Mouse (Mus musculus) midbrain, embryonic 14.5 days (tissue): Measurements from ENCODE around the gene H2al1k. TPM values are rescaled to one million over a fixed set of nuclear protein-coding genes. Genes with fewer than 3 reads are reported as not detected.
A peak's percentile ranks its signal among the peaks of the same experiment; 100 is the strongest.
"Not testable (repeated sequence)": the region's sequence is repeated elsewhere in the genome, so short reads cannot be mapped to it uniquely, and the experiment has no call there.

ENCODE experiments used
- ATAC-seq: fragments of 200-750 bp; cut with Nextera tagmentation; 2 replicates; pipeline ENCODE4 v1.8.0; 2017; ENCODE audit warnings: moderate number of reproducible peaks, moderate library complexity; ENCODE audit not compliant: low FRiP score, low TSS enrichment
- DNase-seq: peaks from one replicate; pipeline ENCODE4 v3.0.0-alpha.2; 2015
- H3K27ac ChIP-seq: fragments of 300-500 bp; sonication (generic); replicated peaks from 2 replicates; pipeline ENCODE4 v1.5.1; 2014; ENCODE audit warnings: mild to moderate bottlenecking, low read depth, low read length, moderate library complexity
- H3K27me3 ChIP-seq: fragments of 300-500 bp; sonication (generic); 2 replicates; pipeline ENCODE4 v1.6.1; 2014; ENCODE audit warnings: low read length, control low read depth, mixed read lengths; ENCODE audit not compliant: control insufficient read depth, insufficient read depth
- H3K36me3 ChIP-seq: fragments of 300-500 bp; sonication (generic); 2 replicates; pipeline ENCODE4 v1.6.1; 2014; ENCODE audit warnings: low read length, control low read depth; ENCODE audit not compliant: control insufficient read depth, insufficient read depth
- H3K4me1 ChIP-seq: fragments of 300-500 bp; sonication (generic); 2 replicates; pipeline ENCODE4 v1.6.1; 2014; ENCODE audit warnings: mild to moderate bottlenecking, antibody characterized with exemption, low read length, control low read depth; ENCODE audit not compliant: control insufficient read depth, insufficient read depth
- H3K4me2 ChIP-seq: fragments of 300-500 bp; sonication (generic); 2 replicates; pipeline ENCODE4 v1.6.1; 2014; ENCODE audit warnings: mild to moderate bottlenecking, low read length, moderate library complexity
- H3K4me3 ChIP-seq: fragments of 300-500 bp; sonication (generic); replicated peaks from 2 replicates; pipeline ENCODE4 v1.5.1; 2014; ENCODE audit warnings: low read depth, low read length
- H3K9ac ChIP-seq: fragments of 300-500 bp; sonication (generic); replicated peaks from 2 replicates; pipeline ENCODE4 v1.6.1; 2014; ENCODE audit warnings: mild to moderate bottlenecking, low read length, moderate library complexity
- H3K9me3 ChIP-seq: fragments of 300-500 bp; sonication (generic); 2 replicates; pipeline ENCODE4 v1.6.1; 2016; ENCODE audit warnings: low read length, control low read depth, mixed read lengths; ENCODE audit not compliant: control insufficient read depth
- WGBS: fragments of 180-500 bp; shearing (Covaris S2); extraction: QIAGEN DNeasy Blood & Tissue Kit; methylation state at CpG from one replicate; pipeline ENCODE4 v1.1.7; 2014; 5-methylcytosine and 5-hydroxymethylcytosine counted together
- polyA plus RNA-seq: library from polyadenylated mRNA; unstranded; fragments of >200 nt; fragmentation: Nextera tagmentation; extraction: Ambion mirVana; gene quantifications from 2 replicates; pipeline ENCODE4 v1.2.1, GENCODE M21; 2014

H2al1k gene
- polyA plus RNA-seq: not detected in 2 replicates

- not testable (repeated sequence) for H3K36me3 ChIP-seq, ATAC-seq, H3K27me3 ChIP-seq, H3K9ac ChIP-seq, H3K27ac ChIP-seq, H3K4me1 ChIP-seq, H3K4me2 ChIP-seq, H3K4me3 ChIP-seq, DNase-seq, H3K9me3 ChIP-seq
- WGBS: no CpG with 5 or more reads among the region's 2 CpGs
Measured at GRCm38 (mm10) chrX:9350327-9350726, at the start of gene H2al1k. Gene H2al1k (plus strand): TSS chrX:9350627.

- Histone ChIP-seq H3K4me3 (no peak overlapping the region), H3K9me3 (no peaks in the 10 kb centered on the region), H3K4me2 (no peak overlapping the region), H3K27me3 (no peaks in the 10 kb centered on the region), H3K27ac (no peak overlapping the region), H3K36me3 (no peaks in the 10 kb centered on the region), H3K9ac (no peak overlapping the region), H3K4me1 (no peaks in the 10 kb centered on the region)
- no peak for ATAC-seq
- WGBS: 87% methylated on average over 5 of the region's 5 CpGs
- DNase-seq: no peak
Measured at GRCm38 (mm10) chrX:9302791-9303190, 47.6 kb upstream of the H2al1k start.

GRCm38 (mm10) chrX:9303455-9303854, 47.0 kb upstream of the H2al1k start:
- Histone ChIP-seq H3K36me3 (no peaks in the 10 kb centered on the region), H3K27ac (no peak overlapping the region), H3K9me3 (no peaks in the 10 kb centered on the region), H3K9ac (no peak overlapping the region), H3K4me1 (no peaks in the 10 kb centered on the region), H3K27me3 (no peaks in the 10 kb centered on the region), H3K4me3 (no peak overlapping the region), H3K4me2 (no peak overlapping the region)
- DNase-seq (no peak), ATAC-seq (no peak)
- WGBS: 81% methylated on average over 1 of the region's 1 CpGs

- H3K9me3 ChIP-seq, H3K27ac ChIP-seq, H3K36me3 ChIP-seq, DNase-seq, H3K27me3 ChIP-seq, ATAC-seq, H3K4me3 ChIP-seq, H3K4me1 ChIP-seq, H3K9ac ChIP-seq, H3K4me2 ChIP-seq: not testable (repeated sequence)
Measured at GRCm38 (mm10) chrX:9316457-9316856, 34.0 kb upstream of the H2al1k start.

GRCm38 (mm10) chrX:9327954-9328353, 22.5 kb upstream of the H2al1k start:
- H3K36me3 ChIP-seq, H3K9ac ChIP-seq, H3K9me3 ChIP-seq, DNase-seq, H3K27me3 ChIP-seq, H3K27ac ChIP-seq, H3K4me3 ChIP-seq, H3K4me1 ChIP-seq, H3K4me2 ChIP-seq, ATAC-seq: not testable (repeated sequence)
- WGBS: 94% methylated on average over 26 of the region's 26 CpGs

- ATAC-seq, DNase-seq, H3K9me3 ChIP-seq, H3K4me2 ChIP-seq, H3K4me1 ChIP-seq, H3K27ac ChIP-seq, H3K4me3 ChIP-seq, H3K27me3 ChIP-seq, H3K9ac ChIP-seq, H3K36me3 ChIP-seq: not testable (repeated sequence)
- 90% methylated on average over 12 of the region's 12 CpGs for WGBS
Measured at GRCm38 (mm10) chrX:9332366-9332962, 18.0 kb upstream of the H2al1k start.

DNA sequence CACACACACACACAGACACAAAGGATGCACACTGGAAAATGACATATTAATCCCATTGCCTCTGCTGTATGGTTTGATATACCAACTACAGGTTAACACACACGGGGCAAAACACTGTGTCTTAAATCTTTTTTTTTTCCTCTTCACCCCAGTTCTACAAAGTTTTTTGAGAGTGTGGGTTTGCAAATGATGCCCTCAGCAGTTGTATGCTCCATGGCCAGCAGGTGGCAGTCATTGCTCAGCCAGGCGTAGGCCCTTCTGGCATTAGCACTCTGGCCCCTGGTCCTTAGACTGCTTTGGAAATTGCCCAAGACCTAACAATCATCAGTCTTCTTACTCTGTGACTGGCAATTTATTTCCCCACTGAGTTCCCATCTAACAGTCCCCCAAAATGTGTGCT, 17.4 kb upstream of the H2al1k start:
- H3K36me3 ChIP-seq, H3K4me3 ChIP-seq, H3K27me3 ChIP-seq, H3K27ac ChIP-seq, H3K4me1 ChIP-seq, H3K9ac ChIP-seq, ATAC-seq, H3K4me2 ChIP-seq, DNase-seq, H3K9me3 ChIP-seq: not testable (repeated sequence)
- 39% methylated on average over 1 of the region's 2 CpGs for WGBS

GRCm38 (mm10) chrX:9334996-9335395, 15.4 kb upstream of the H2al1k start:
- ATAC-seq, DNase-seq, H3K27ac ChIP-seq, H3K4me3 ChIP-seq, H3K4me1 ChIP-seq, H3K9me3 ChIP-seq, H3K36me3 ChIP-seq, H3K9ac ChIP-seq, H3K4me2 ChIP-seq, H3K27me3 ChIP-seq: not testable (repeated sequence)
- 54% methylated on average over 1 of the region's 1 CpGs for WGBS

DNA sequence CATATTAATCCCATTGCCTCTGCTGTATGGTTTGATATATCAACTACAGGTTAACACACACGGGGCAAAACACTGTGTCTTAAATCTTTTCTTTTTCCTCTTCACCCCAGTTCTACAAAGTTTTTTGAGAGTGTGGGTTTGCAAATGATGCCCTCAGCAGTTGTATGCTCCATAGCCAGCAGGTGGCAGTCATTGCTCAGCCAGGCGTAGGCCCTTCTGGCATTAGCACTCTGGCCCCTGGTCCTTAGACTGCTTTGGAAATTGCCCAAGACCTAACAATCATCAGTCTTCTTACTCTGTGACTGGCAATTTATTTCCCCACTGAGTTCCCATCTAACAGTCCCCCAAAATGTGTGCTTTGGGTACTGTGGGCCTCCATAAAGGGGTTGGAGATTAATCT, 23.6 kb downstream of the H2al1k start:
- not testable (repeated sequence) for H3K27me3 ChIP-seq, H3K27ac ChIP-seq, H3K4me2 ChIP-seq, H3K4me1 ChIP-seq, H3K36me3 ChIP-seq, H3K9me3 ChIP-seq, H3K9ac ChIP-seq, H3K4me3 ChIP-seq, ATAC-seq
- DNase-seq: peak; percentile 37
- WGBS: 25% methylated on average over 2 of the region's 2 CpGs
